Mouse (Mus musculus): ENCODE data around the gene Pdgfd.

DNA sequence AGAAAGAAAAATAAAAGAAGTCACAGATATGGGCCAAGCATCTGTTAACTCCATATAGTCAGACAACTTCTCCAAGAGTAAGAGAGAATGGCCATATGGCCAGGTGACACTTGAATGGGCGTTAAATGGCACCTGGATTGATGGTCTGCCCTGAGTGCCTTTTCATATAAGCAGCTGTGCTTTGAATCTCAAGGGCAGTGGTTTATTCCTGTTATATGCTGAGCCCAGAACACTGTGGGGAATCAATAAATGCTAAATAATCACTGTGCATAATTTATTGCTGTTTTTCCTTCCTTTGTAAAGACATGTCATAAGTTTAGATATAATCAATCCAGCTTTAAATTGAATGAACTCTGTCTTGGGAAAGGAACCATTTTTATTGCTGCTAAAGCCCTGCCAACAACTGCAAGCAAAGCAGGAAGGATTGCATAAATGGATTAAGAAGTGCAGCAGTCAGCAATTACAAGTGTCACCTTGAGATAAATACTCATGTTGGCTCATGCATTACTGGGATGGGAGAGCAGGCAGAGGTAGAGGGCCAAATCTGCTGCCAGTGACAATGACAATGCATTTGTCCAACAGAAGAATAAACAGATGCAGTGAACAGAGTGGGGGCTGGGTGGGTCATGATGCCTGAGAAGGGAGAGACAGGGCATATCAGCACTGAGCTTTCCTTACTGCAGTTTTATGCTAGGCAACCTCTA lies 185.0 kb downstream of the Pdgfd start:
- TF ChIP-seq MAFK (IDR thresholded peaks at IDR 0.05; ENCODE audit: insufficient replicate concordance, low read length) = no peak
- no peak for TF ChIP-seq ZNF384 (IDR thresholded peaks at IDR 0.05; ENCODE audit: low read depth, low read length)
- TF ChIP-seq CTCF (conservative IDR thresholded peaks at IDR 0.05 in 1 of 2, IDR thresholded peaks at IDR 0.05 in 1 of 2; ENCODE audit: low read depth in 2 of 2, low read length in 2 of 2) = no peak
